Mouse (Mus musculus) thymus, postnatal 14 days (tissue): ENCODE measurements around the gene Dspp.

Source experiments
- DNase-seq: peaks from one replicate; pipeline ENCODE4 v3.0.0; 2021

The Dspp gene

DNA sequence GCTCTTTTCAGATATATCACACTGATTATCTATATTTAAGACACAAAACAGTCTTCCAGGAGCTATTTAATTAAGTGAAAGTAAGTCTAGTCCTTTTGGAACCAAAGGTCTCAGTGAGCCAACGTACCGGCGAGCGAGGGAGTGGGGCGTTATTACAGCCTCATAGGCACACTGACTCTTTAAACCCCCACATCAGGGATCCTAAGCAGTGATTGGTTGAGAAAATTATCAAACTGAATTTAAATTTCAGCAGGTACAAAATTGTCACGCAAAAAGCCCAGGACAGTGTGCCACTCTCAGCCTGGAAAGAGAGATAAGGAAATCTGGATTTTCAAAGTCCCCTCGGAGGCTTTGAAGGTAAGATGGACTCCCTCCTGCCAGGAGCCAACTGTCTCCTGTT, at the start of gene Dspp:
Gene Dspp, plus strand, starts transcription at position 301 of the 400 bp plus-strand sequence.
- DNase-seq = no peak

GRCm38 (mm10) chr5:104124016-104124658, 46.4 kb upstream of the Dspp start:
- DNase-seq = no peak

DNA sequence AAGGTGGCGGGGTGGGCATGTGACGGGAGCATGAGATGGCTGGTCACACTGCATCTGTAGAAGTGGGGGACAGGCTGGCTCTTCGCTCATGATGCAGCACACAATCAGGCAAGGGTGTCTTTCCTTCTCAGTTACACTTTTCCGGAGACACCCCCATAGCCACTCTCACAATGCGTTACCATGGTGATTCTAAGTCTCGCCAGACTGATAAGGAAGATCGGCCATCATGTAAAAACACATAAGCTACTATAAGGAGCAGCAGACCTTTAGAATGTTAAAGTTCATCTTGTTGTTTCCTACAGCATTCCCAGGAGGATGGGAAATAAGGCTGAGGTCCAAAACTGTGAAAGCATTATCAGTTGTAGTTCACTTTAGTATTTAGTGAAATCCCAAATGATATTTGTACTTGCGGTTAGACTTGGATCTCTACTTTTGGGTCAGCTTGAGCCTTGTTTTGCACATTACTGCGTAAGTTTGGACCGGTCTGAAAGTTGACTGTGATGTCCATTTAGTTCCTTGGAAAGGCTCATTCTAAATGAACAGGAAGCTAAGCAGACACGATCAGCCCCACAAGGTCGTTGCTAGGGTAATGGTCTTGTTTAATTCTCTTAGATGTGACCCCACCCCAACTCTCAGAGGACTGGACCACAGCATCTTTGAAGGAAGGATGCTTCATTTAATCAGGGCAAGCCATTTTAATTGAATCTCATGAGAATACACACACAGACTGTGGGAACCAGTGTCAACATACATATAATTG, 43.8 kb upstream of the Dspp start:
- DNase-seq = no peak

- DNase-seq = no peak
Observed at GRCm38 (mm10) chr5:104127351-104127750, 43.2 kb upstream of the Dspp start.

DNA sequence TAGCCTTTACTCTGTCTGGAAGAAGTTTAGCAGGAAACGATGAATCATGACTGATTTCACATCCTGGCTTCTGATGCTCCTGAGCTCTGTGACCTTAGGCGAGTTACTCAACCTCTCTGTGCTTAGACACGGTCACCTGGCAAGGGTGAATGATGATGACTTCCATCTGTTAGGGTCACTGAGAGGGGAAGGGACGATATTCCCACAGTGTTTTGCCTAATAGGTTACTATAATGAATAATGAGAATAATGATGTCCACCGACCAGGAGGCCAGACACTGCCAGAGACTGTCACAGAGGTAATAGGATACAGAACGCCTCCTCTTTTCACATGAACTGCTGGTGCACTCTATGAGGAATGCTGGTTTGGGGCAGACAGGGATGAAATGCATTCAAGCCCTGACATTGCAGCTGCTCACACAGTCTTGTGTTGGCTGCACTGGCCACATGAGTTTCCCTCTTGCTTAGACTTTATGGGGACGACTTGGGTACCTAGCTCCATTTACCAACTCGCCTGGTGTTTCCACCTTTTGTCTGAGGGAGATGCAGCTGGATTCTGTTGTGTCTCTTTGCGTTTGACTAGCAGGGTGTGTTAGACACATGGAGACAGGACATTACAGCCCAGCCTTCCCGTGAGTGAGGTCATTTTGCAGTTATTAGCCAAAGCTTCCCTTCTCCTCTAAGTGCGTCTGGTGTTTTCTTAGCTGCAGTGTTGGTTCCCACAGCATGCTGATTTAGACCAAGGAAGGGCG, 42.1 kb upstream of the Dspp start:
- no peak for DNase-seq

DNA sequence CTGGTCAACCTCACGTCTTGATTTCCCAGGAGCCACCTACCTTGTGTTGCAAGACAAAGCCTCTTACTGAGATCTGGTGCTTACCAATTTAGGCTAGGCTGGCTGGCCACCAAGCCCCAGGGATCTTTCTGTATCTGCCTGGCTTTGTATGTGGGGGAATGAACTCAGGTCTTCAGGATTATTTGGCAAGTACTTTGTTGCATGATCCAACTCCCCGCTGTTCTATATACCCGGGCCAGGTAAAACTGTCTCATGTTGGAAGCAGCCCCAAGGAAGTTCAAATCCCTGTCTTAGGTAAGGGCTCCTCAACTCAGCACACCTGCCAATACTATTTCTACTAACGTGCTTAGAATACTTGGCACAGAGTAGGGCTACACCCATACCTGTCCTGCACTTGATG, 39.6 kb upstream of the Dspp start:
- no peak for DNase-seq

GRCm38 (mm10) chr5:104131544-104131943, 39.0 kb upstream of the Dspp start:
- no peak for DNase-seq

DNA sequence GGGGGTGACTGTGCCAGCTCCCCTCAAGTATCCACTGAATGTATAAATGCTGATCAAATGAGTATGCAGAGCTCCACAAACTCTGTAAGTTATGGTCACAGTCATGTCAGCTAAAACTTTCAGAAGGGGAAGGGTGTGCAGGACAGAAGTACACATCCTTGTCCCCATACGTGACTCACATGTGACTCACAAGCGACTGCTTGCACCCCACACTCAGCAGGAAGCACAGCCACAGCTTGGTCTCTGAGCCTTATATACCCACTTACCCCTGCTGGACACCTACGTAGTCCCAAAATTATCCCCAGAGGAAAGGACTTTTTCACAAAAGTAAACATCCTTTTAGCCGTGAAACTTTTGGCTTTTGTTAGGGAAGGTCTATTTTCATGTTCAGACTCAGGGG, 36.8 kb upstream of the Dspp start:
- no peak for DNase-seq

DNA sequence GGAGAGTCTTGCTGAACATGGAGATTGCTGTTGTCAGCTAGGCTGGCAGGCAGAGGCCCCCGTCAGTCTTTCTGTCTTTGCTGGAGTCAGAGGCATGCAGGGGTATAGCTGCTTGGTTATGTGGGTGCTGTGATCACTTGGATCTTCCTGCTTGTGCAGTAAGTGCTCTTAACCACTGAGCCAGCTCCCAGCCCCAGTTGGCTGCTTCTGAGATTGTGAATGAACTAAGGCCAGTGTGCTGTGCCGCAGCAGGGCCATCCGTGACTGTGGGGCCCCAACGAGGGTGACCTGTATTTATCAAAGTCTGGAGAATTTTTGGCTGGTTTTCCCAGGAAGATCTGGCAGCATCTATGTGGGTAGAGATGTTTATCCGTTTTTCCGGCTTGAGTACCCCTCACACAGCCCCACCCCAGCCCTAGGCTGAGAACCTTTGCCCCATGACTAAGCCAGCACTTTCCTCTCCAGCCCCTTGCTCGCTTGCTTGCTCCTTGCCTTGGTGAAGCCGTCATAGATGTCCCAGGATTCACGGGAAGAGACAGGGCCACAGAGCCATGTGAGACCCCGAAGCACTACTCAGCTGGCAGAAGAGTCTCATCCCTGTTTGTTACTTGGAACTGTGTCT, 32.5 kb upstream of the Dspp start:
- DNase-seq = no peak

GRCm38 (mm10) chr5:104141067-104141466, 29.4 kb upstream of the Dspp start:
- DNase-seq = no peak

DNA sequence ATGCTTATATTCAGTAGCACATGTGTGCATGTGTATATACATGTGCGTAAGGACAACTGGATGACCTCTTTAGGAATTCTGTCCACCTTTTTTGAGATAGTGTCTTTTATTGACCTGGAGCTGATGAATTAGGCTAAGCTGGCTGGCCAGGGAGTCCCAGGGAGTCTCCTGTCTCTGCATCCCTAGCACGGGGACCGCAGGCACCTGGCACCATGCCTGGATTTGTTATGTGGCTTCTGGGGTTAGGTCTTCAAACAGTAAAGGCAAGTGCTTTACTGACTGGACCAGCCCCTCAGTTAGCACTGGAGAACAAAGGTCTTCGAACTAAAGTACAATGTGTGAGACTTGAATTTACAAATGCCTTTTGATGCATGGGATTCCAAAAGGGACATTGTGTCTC, 26.5 kb upstream of the Dspp start:
- no peak for DNase-seq

DNA sequence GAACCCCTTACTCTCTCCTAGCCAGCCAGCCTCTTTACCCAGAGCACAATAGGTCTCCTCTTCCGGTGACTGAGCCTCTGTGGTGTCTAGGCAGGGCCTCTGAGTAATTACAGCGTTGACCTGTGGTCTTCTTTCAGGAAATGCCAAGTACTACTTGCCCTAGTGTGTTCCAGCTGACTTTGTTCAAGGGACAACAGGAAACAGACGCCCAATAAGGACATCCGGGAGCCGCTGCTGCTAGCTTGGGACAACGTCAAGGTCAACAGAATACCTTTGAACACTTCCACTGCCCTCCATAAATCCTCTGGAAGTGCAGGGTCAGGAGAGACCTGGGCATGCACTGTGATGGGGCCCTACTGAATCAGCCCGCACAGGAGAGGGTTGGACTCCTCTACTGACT, 21.2 kb upstream of the Dspp start:
- DNase-seq = no peak

- DNase-seq = no peak
Observed at GRCm38 (mm10) chr5:104150196-104150595, 20.3 kb upstream of the Dspp start.

GRCm38 (mm10) chr5:104157701-104158100, 12.8 kb upstream of the Dspp start:
- no peak for DNase-seq

DNA sequence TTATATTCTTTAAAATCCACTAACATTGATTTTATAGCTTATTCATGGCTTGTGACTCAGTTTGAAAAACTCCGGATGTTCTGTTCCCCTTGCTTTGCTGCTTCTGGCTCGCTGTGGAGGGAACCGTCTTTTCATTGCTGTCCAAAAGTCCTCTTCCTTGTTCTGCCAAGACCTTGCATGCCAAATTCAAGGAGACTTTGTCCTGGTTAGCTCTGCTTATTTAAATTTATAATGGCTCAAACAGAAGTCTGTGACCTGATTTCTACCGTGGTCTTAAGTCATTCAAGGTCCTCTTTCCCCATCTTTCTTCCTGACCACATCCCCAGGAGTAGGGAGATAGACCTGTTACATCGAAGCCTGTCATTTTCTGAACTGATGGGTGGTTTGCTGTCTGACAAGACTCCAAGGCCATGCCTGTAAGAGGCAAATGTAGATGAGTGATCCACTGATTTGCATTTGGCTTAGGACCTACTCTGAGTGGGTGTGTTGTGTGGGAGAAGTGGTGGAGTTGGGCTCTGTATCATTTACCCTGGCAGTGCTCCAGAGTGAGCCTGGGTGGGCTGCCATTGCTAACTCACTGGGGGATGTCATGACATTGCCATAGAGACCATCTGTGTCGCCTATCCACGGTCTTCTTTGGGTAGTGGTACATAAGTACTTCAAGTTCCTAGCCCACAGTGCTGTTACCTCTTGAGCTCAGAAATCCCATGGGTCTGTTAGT, 12.0 kb upstream of the Dspp start:
- DNase-seq = no peak

DNA sequence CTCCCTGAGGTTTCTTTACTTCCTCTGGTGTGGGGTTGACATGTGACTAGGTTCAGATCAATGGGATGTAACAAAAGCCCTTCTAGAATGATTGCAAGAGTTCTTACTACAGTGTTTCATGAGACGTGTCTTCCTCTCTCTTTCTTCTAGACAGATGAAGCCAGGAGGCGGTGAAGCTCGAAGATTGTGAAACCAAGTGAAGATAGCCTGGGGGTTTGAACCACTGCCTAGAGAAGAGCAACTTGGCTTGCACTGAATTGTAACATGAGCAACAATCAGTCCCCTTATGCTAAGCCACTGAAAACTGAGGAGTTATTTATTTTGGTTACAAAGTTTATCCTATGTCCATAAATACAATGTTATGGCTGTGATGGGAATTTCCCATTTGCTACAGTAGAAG, 9.9 kb upstream of the Dspp start:
- no peak for DNase-seq

GRCm38 (mm10) chr5:104161390-104161789, 9.1 kb upstream of the Dspp start:
- no peak for DNase-seq

- no peak for DNase-seq
Observed at GRCm38 (mm10) chr5:104163536-104163935, 7.0 kb upstream of the Dspp start.

- DNase-seq = no peak
Observed at GRCm38 (mm10) chr5:104173094-104173493, 2.6 kb downstream of the Dspp start.

DNA sequence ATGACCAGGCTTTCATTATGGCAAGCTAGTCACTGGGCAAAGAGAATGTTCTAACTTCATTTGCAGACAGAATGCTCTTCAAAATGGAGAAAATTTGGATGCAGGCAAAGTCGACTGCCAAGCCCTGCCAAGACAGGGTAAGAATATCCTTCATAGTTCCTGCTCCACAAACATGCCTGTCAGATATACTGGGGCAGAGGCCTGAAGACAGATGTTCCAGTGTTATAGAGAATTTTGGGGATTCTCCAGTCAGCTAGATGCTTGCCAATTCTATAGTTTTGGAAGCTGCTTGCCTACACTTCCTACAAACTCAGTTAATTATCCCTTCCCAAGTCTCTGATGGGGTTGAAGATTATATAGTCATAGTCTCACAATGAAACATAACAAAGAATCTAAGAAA, 13.2 kb downstream of the Dspp start:
- no peak for DNase-seq

- DNase-seq = no peak
Observed at GRCm38 (mm10) chr5:104187281-104187680, 16.8 kb downstream of the Dspp start.

DNA sequence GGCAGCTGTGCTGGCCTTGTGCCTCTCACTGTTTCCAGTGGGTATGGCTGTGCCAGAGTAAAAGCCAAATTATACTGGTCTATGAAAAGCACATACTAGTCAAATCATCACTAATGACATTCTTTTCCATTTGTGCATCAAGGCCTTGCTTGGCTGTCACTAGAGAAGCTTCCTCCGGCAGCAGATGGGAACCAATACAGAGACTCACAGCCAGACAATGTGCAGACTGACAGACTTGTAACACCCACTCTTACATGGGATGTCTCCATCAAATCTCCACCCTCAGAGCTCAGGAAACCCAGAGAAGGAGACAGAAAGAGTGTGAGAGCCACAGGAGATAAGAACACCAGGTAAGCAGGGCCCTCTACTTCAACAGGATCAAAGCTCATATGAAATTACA, 24.6 kb downstream of the Dspp start:
- DNase-seq = no peak
